Mouse (Mus musculus) megakaryocyte-erythroid progenitor cell, adult 5-6 weeks (primary cell): ENCODE data around the gene Atf6. TPM values are rescaled to one million over a fixed set of nuclear protein-coding genes. Genes with fewer than 3 reads are reported as not detected.

Source experiments
- ATAC-seq: replicated peaks from 2 replicates; pipeline ENCODE4 v1.8.0; 2016; ENCODE audit warnings: mild to moderate bottlenecking, inconsistent platforms; ENCODE audit not compliant: severe bottlenecking, poor library complexity, low FRiP score, low TSS enrichment
- total RNA-seq, 2 experiments: library from RNA; stranded (forward) in 1 of 2; stranded (reverse) in 1 of 2; fragments of 200-1000, 215-1000 nt in 1 of 2; fragments of >200 nt in 1 of 2; fragmentation: Nextera tagmentation in 1 of 2; gene quantifications; 2 replicates each; pipeline ENCODE4 v1.2.3; 2014 to 2017

The Atf6 gene
- total RNA-seq, 2 experiments from 2014 or later: 11.8 to 12.6 TPM

GRCm38 (mm10) chr1:170791001-170791400 is 76.6 kb downstream of the Atf6 start:
- no peak for ATAC-seq

GRCm38 (mm10) chr1:170787643-170788042 is 79.9 kb downstream of the Atf6 start:
- no peak for ATAC-seq

- no peak for ATAC-seq
Measured at GRCm38 (mm10) chr1:170786570-170787341, 80.8 kb downstream of the Atf6 start.

GRCm38 (mm10) chr1:170777688-170778087 is 89.9 kb downstream of the Atf6 start:
- no peak for ATAC-seq

GRCm38 (mm10) chr1:170774431-170774830 is 93.1 kb downstream of the Atf6 start:
- ATAC-seq: no peak

GRCm38 (mm10) chr1:170773506-170773905 is 94.1 kb downstream of the Atf6 start:
- no peak for ATAC-seq

- ATAC-seq: no peak
Measured at GRCm38 (mm10) chr1:170771437-170772003, 96.1 kb downstream of the Atf6 start.

GRCm38 (mm10) chr1:170770691-170771090 is 96.9 kb downstream of the Atf6 start:
- no peak for ATAC-seq

- ATAC-seq: no peak
Measured at GRCm38 (mm10) chr1:170766997-170767396, 100.6 kb downstream of the Atf6 start.

GRCm38 (mm10) chr1:170764798-170765197 is 102.8 kb downstream of the Atf6 start:
- ATAC-seq: no peak

GRCm38 (mm10) chr1:170761634-170762033 is 105.9 kb downstream of the Atf6 start:
- no peak for ATAC-seq

GRCm38 (mm10) chr1:170753597-170753996 is 114.0 kb downstream of the Atf6 start:
- ATAC-seq: no peak

- ATAC-seq: no peak
Measured at GRCm38 (mm10) chr1:170751797-170752196, 115.8 kb downstream of the Atf6 start.

- peak; percentile 61; the same call in 1 of the 2 replicates for ATAC-seq
Measured at GRCm38 (mm10) chr1:170746523-170746922, 121.0 kb downstream of the Atf6 start.

GRCm38 (mm10) chr1:170741497-170742246 is 125.9 kb downstream of the Atf6 start:
- ATAC-seq: no peak

- no peak for ATAC-seq
Measured at GRCm38 (mm10) chr1:170734866-170735265, 132.7 kb downstream of the Atf6 start.

GRCm38 (mm10) chr1:170732596-170732890 is 135.0 kb downstream of the Atf6 start:
- no peak for ATAC-seq

GRCm38 (mm10) chr1:170731865-170732595 is 135.5 kb downstream of the Atf6 start:
- ATAC-seq: no peak

GRCm38 (mm10) chr1:170729267-170729962 is 138.2 kb downstream of the Atf6 start:
- ATAC-seq: no peak
